Mouse (Mus musculus) activated CD4-positive, CD25-positive, alpha-beta regulatory T cell, adult 9 weeks (primary cell): Measurements from ENCODE around the gene Mettl21e. TPM values are rescaled to one million over a fixed set of nuclear protein-coding genes. Genes with fewer than 3 reads are reported as not detected.

ENCODE experiments used
- polyA plus RNA-seq: library from polyadenylated mRNA; unstranded; fragments of 100-300 nt; shearing (Covaris generic); gene quantifications from one replicate; pipeline ENCODE4 v1.2.1, GENCODE M21; 2017

The Mettl21e gene
- polyA plus RNA-seq: not detected

GRCm38 (mm10) chr1:44218876-44219275 is at the start of gene Mettl21e:
Gene Mettl21e (minus strand): TSS chr1:44218961.

Other genes starting within 250 kb of the Mettl21e start
- gene Mettl21c, start 198.9 kb downstream of the Mettl21e start, polyA plus RNA-seq: 0.34 TPM
- 0.13 TPM for gene Gm8251, start 157.0 kb downstream of the Mettl21e start, polyA plus RNA-seq
- gene Tex30, start 116.5 kb downstream of the Mettl21e start, polyA plus RNA-seq: 42.6 TPM
- gene Kdelc1, start 100.2 kb downstream of the Mettl21e start, polyA plus RNA-seq: 17.4 TPM
- gene Bivm, start 100.0 kb downstream of the Mettl21e start, polyA plus RNA-seq: 11.7 TPM
- 26.8 TPM for gene Ercc5, start 71.2 kb downstream of the Mettl21e start, polyA plus RNA-seq